Mouse (Mus musculus) stomach, postnatal 0 days (tissue): ENCODE measurements around the gene Dydc1.

ENCODE experiments used
- CTCF ChIP-seq: IDR thresholded peaks from 2 replicates; pipeline ENCODE4 v1.5.1; 2016; ENCODE audit warnings: antibody characterized with exemption, low read depth, mild to moderate bottlenecking, moderate library complexity
- EP300 ChIP-seq: optimal IDR thresholded peaks from 2 replicates; pipeline ENCODE3; 2016; ENCODE audit warnings: antibody characterized with exemption

GRCm38 (mm10) chr14:41072944-41073275 lies 199 bp downstream of the Dydc1 start:
- TF ChIP-seq CTCF (no peak), EP300 (no peak)
